Comparison of ENCODE assay signal across 8 mouse cellular contexts in genomic region chr19:46869526-46869925, GRCm38 (mm10).
A peak's percentile ranks its signal among the peaks of the same experiment; 100 is the strongest.
DNase-seq lines count a peak whose midpoint lies in the region; ATAC-seq and TF ChIP-seq lines count a peak whose summit lies in the region.

No protein-coding gene starts in this region.

- no peak overlapping the region for H3K4me2 ChIP-seq in embryonic facial prominence, embryonic 11.5 days (ENCODE audit: low read depth, low read length)
- H3K4me2 ChIP-seq in limb, embryonic 14.5 days (replicated peaks; ENCODE audit: low read depth, low read length, severe bottlenecking): 0 out of 2 replicates have a peak overlapping the region, but pooled peaks have one; percentile 21

- H3K4me3 ChIP-seq in embryonic facial prominence, embryonic 11.5 days (ENCODE audit: low read depth, low read length): no peak overlapping the region
- H3K4me3 ChIP-seq in heart, adult 2 months: no peak overlapping the region
- no peak overlapping the region for H3K4me3 ChIP-seq in limb, embryonic 14.5 days (replicated peaks; ENCODE audit: low read length)

- TF ChIP-seq CTCF in heart, adult 2 months (IDR thresholded peaks at IDR 0.05): peak; percentile 94

- H3K79me2 ChIP-seq in heart, adult 2 months (replicated peaks; ENCODE audit: control insufficient read depth, insufficient read depth, low read length): no peaks in the 10 kb centered on the region

- TF ChIP-seq POLR2A in heart, adult 2 months (IDR thresholded peaks at IDR 0.05; ENCODE audit: insufficient read depth, low read depth, low read length): no peak
- no peak for TF ChIP-seq POLR2A in limb, embryonic 14.5 days (IDR thresholded peaks at IDR 0.05; ENCODE audit: borderline replicate concordance, extremely low read depth, insufficient read depth, insufficient read length)

- no peaks in the 10 kb centered on the region for H3K9me3 ChIP-seq in embryonic facial prominence, embryonic 11.5 days (replicated peaks; ENCODE audit: control insufficient read depth, low read length)
- no peaks in the 10 kb centered on the region for H3K9me3 ChIP-seq in limb, embryonic 14.5 days (ENCODE audit: control insufficient read depth, low read length)

- 16% methylated on average over 6 of the region's 6 CpGs for WGBS in embryonic facial prominence, embryonic 11.5 days
- 12% methylated on average over 6 of the region's 6 CpGs for WGBS in heart, adult 2 months
- WGBS in limb, embryonic 14.5 days: 16% methylated on average over 6 of the region's 6 CpGs

- no peak for ATAC-seq in embryonic facial prominence, embryonic 11.5 days (replicated peaks; ENCODE audit: insufficient number of reproducible peaks, low FRiP score, low TSS enrichment, low read depth)
- peak; percentile 77; the same call in 1 of the 2 replicates for ATAC-seq in limb, embryonic 14.5 days (ENCODE audit: low FRiP score, low read depth)

- TF ChIP-seq EP300 in heart, adult 2 months (IDR thresholded peaks at IDR 0.05; ENCODE audit: insufficient read depth, low read depth, low read length): peak; percentile 90

- no peak overlapping the region for H3K27ac ChIP-seq in embryonic facial prominence, embryonic 11.5 days (replicated peaks; ENCODE audit: low read depth, low read length)
- no peak overlapping the region for H3K27ac ChIP-seq in heart, adult 2 months
- no peak overlapping the region for H3K27ac ChIP-seq in limb, embryonic 14.5 days (replicated peaks; ENCODE audit: low read depth, low read length)

- H3K36me3 ChIP-seq in embryonic facial prominence, embryonic 11.5 days (replicated peaks; ENCODE audit: control insufficient read depth, insufficient read depth, low read depth, low read length): no peaks in the 10 kb centered on the region
- H3K36me3 ChIP-seq in heart, adult 2 months (ENCODE audit: control insufficient read depth, insufficient read depth, low read length): no peaks in the 10 kb centered on the region
- no peaks in the 10 kb centered on the region for H3K36me3 ChIP-seq in limb, embryonic 14.5 days (ENCODE audit: control insufficient read depth, insufficient read depth, low read length)

- peak; percentile 93 for DNase-seq in 416B (ENCODE audit: low read depth)
- DNase-seq in adrenal gland, postnatal 25 days: peak; percentile 81
- peak; percentile 84 for DNase-seq in embryonic facial prominence, embryonic 11.5 days (ENCODE audit: low spot score)
- peak; percentile 82 to 83 for DNase-seq in heart, adult 2 months
- DNase-seq in kidney, adult 8-10 months: peak; percentile 68 to 90
- DNase-seq in limb, embryonic 14.5 days (ENCODE audit: low spot score): peak; percentile 72
- DNase-seq in monocyte, adult 2 months (ENCODE audit: low read depth in 1 of 2, low spot score in 2 of 2): peak; percentile 78 to 79
- peak; percentile 69 to 78 for DNase-seq in spleen, postnatal 36 days (ENCODE audit: low spot score in 2 of 2)

- intact Hi-C loops in heart, adult 2 months (cut with DNase I): loop anchor here (1.0 to 10.0 kb wide), 3 partner anchors 109 to 295 kb away; partner anchors contain the start of genes Arl3 and Sfxn2

- H3K9ac ChIP-seq in embryonic facial prominence, embryonic 11.5 days (replicated peaks; ENCODE audit: low read length): no peak overlapping the region
- no peak overlapping the region for H3K9ac ChIP-seq in heart, adult 2 months (ENCODE audit: low read depth, low read length)
- H3K9ac ChIP-seq in limb, embryonic 14.5 days (ENCODE audit: low read depth, low read length, severe bottlenecking): no peak overlapping the region

- no peaks in the 10 kb centered on the region for H3K27me3 ChIP-seq in embryonic facial prominence, embryonic 11.5 days (ENCODE audit: control insufficient read depth, insufficient read depth, low read length)
- H3K27me3 ChIP-seq in heart, adult 2 months (ENCODE audit: control insufficient read depth, insufficient read depth, low read length): no peaks in the 10 kb centered on the region
- no peaks in the 10 kb centered on the region for H3K27me3 ChIP-seq in limb, embryonic 14.5 days (ENCODE audit: control insufficient read depth, insufficient read depth, low read length)

- H3K4me1 ChIP-seq in embryonic facial prominence, embryonic 11.5 days (ENCODE audit: control insufficient read depth, insufficient read depth, low read length): no peaks in the 10 kb centered on the region
- no peaks in the 10 kb centered on the region for H3K4me1 ChIP-seq in heart, adult 2 months (ENCODE audit: control insufficient read depth, insufficient read depth, low read length)
- no peaks in the 10 kb centered on the region for H3K4me1 ChIP-seq in limb, embryonic 14.5 days (ENCODE audit: control insufficient read depth, insufficient read depth, low read length)
